Mouse (Mus musculus): ENCODE results near the gene Nfyb. TPM values are rescaled to one million over a fixed set of nuclear protein-coding genes. Genes with fewer than 3 reads are reported as not detected.
A peak's percentile ranks its signal among the peaks of the same experiment; 100 is the strongest.

Gene Nfyb
- polyA plus RNA-seq, 1 experiment from 2014 or later = 47.6 TPM

DNA sequence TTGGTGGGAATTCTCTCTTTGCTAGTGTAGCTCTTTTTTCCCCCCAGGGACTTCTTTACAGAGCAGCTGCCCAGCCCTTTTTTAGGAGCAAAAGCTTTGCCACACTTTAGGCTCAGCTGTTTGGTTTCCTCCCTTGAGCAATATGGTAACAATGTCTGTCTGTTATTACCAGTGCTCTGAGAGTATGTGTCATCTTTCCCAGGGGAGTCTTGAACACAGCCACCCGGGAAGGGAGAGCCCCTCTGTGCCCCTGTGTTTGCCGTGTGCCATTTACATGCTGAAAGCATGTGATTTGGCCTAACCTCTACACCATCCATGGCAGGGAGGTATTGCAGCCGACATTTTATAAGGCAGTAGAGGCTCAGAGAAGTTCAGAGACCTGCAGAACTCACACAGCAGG, 40.5 kb upstream of the Nfyb start:
- no peak overlapping the region for H3K9ac ChIP-seq (ENCODE audit: low read depth, low read length)
- no peak overlapping the region for H3K4me2 ChIP-seq
- H3K4me1 ChIP-seq (replicated peaks; ENCODE audit: control insufficient read depth, insufficient read depth, low read length) = 0 out of 2 replicates have a peak, but pooled peaks cover 5% of the 10 kb centered on the region
- ATAC-seq (replicated peaks; ENCODE audit: low FRiP score) (no peak), DNase-seq (ENCODE audit: low spot score) (no peak)
- peak overlapping the region; percentile 15; the same call in 1 of the 2 replicates for H3K27ac ChIP-seq (ENCODE audit: low read depth, low read length)
- WGBS = 79% methylated on average over 3 of the region's 3 CpGs
- H3K9me3 ChIP-seq (ENCODE audit: control insufficient read depth, low read length) = no peaks in the 10 kb centered on the region
- no peaks in the 10 kb centered on the region for H3K27me3 ChIP-seq (replicated peaks; ENCODE audit: control insufficient read depth, insufficient read depth, low read length)
- no peak overlapping the region for H3K4me3 ChIP-seq (ENCODE audit: low read depth, low read length)
- H3K36me3 ChIP-seq (ENCODE audit: control insufficient read depth, insufficient read depth, low read length) = no peaks in the 10 kb centered on the region

DNA sequence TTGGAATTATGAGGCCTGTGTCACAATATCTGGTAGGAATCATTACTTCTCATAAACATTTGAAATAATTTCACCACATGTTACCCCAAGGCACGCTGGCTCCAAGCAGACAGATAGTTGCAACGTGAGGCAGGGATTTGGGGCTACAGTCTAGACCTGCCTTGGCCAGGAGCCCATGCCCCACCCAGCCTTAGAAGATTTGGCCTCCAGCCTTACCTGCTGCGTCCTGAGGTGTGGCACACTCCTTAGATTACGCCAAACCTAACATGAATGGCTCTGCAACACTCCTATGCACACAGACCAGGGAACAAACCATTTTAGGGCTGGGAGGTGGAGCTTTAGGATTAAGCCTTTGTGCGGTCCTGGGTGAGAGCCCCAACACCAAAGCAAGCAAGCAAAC, 36.1 kb upstream of the Nfyb start:
- no peak for DNase-seq (ENCODE audit: low spot score)
- H3K27ac ChIP-seq (ENCODE audit: low read depth, low read length) = no peak overlapping the region
- ATAC-seq (replicated peaks; ENCODE audit: low FRiP score) = no peak
- WGBS = 83% methylated on average over 5 of the region's 5 CpGs
- H3K27me3 ChIP-seq (replicated peaks; ENCODE audit: control insufficient read depth, insufficient read depth, low read length) = no peaks in the 10 kb centered on the region
- no peaks in the 10 kb centered on the region for H3K36me3 ChIP-seq (ENCODE audit: control insufficient read depth, insufficient read depth, low read length)
- no peak overlapping the region for H3K9ac ChIP-seq (ENCODE audit: low read depth, low read length)
- H3K4me1 ChIP-seq (replicated peaks; ENCODE audit: control insufficient read depth, insufficient read depth, low read length) = peaks cover 14% of the 10 kb centered on the region; the same call in 1 of the 2 replicates
- no peak overlapping the region for H3K4me2 ChIP-seq
- H3K9me3 ChIP-seq (ENCODE audit: control insufficient read depth, low read length) = no peaks in the 10 kb centered on the region
- H3K4me3 ChIP-seq (ENCODE audit: low read depth, low read length) = no peak overlapping the region

DNA sequence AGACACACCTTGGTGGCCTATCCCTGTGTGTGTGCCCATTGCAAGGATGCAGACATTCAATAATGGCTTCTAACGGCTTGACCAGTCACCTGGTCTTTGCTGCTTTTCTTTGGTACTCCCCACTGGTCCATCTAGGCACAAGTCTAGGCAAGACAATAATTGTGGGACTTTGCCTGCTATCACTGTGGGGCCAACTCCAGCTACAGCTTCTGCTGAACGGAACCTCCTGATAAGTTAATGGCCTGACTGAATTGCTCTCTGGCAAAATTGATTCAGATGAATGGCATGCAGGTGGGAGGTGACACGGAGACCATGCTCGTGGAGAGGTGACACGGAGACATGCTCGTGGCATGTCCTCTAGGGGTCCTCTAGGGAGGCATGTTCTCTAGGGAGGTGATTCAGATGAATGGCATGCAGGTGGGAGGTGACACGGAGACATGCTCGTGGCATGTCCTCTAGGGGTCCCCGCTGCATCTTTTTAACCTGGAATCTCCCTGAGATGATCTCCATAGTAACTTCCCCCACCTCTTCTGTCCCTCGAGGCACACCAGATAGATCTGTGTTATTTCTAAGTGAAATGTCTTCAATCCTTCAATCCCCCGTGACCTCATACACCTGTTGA, 34.5 kb upstream of the Nfyb start:
- 52% methylated on average over 11 of the region's 11 CpGs for WGBS
- no peak for DNase-seq (ENCODE audit: low spot score)

DNA sequence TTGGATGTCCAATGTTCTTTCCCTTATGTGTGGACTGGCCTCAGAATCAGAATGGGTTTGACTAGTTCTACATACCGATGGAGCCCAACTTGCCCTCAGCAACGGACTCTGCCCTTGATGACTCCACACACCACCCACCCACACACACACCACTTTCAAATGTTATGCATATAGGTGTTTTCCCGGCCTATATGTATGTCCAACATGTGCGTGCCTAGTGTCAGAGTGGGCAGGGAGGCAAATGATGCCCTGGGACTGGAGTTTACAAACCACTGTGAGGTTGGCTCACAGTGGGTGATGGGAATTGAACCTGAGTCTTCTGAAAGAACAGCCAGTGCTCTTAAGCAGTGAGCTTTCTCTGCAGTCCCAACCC, 33.2 kb upstream of the Nfyb start:
- no peak overlapping the region for H3K4me3 ChIP-seq (ENCODE audit: low read depth, low read length)
- 81% methylated on average over 4 of the region's 4 CpGs for WGBS
- ATAC-seq (replicated peaks; ENCODE audit: low FRiP score) (no peak), DNase-seq (ENCODE audit: low spot score) (no peak)
- H3K9ac ChIP-seq (ENCODE audit: low read depth, low read length) = no peak overlapping the region
- no peak overlapping the region for H3K4me2 ChIP-seq
- no peak overlapping the region for H3K27ac ChIP-seq (ENCODE audit: low read depth, low read length)
- no peaks in the 10 kb centered on the region for H3K36me3 ChIP-seq (ENCODE audit: control insufficient read depth, insufficient read depth, low read length)
- H3K27me3 ChIP-seq (replicated peaks; ENCODE audit: control insufficient read depth, insufficient read depth, low read length) = no peaks in the 10 kb centered on the region
- H3K4me1 ChIP-seq (replicated peaks; ENCODE audit: control insufficient read depth, insufficient read depth, low read length) = peaks cover 11% of the 10 kb centered on the region; the same call in 1 of the 2 replicates
- no peaks in the 10 kb centered on the region for H3K9me3 ChIP-seq (ENCODE audit: control insufficient read depth, low read length)

More for the DNA sequence above, 34.5 kb upstream of the Nfyb start:
- H3K4me1 ChIP-seq (replicated peaks; ENCODE audit: control insufficient read depth, insufficient read depth, low read length) = peaks cover 11% of the 10 kb centered on the region; the same call in 1 of the 2 replicates
- H3K4me3 ChIP-seq (ENCODE audit: low read depth, low read length) = no peak overlapping the region
- no peak overlapping the region for H3K9ac ChIP-seq (ENCODE audit: low read depth, low read length)
- H3K9me3 ChIP-seq (ENCODE audit: control insufficient read depth, low read length) = no peaks in the 10 kb centered on the region
- H3K4me2 ChIP-seq = no peak overlapping the region
- H3K36me3 ChIP-seq (ENCODE audit: control insufficient read depth, insufficient read depth, low read length) = no peaks in the 10 kb centered on the region
- ATAC-seq (replicated peaks; ENCODE audit: low FRiP score) = no peak
- no peaks in the 10 kb centered on the region for H3K27me3 ChIP-seq (replicated peaks; ENCODE audit: control insufficient read depth, insufficient read depth, low read length)
- H3K27ac ChIP-seq (ENCODE audit: low read depth, low read length) = no peak overlapping the region

DNA sequence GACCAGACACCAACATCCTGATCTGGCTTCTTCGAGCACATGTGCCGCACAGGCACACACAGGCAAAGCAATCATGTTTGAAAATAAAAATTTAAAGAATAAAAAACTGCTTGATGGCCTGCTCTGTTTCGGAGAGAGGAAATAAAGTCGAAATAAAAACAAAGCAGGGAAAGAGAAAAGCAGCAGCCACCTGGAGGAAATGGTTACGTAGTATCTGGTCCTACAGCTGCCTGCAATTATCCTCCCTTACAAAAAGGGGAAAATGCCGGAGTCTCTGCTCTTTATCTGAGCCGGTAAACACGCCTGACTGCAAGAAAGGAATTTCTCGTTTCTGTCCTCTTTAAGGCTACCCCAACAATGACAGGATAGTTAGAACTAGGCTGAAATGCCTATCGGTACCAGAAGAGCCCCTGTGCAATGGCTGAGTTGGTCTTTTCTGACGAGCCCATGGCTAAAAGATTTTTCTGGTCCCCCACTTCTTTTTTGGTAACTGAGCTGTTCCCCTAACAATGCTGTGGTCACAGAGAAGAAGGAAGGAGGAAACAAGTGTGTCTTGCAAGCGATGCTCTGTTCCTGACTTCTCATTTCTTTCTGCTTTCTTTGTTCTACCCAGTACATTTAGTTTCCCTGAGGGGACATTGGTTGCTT, 32.7 kb upstream of the Nfyb start:
- 31% methylated on average over 12 of the region's 12 CpGs for WGBS
- Histone ChIP-seq H3K4me2 (peak overlapping the region; percentile 17; the same call in 1 of the 2 replicates), H3K9me3 (ENCODE audit: control insufficient read depth, low read length) (no peaks in the 10 kb centered on the region), H3K27me3 (replicated peaks; ENCODE audit: control insufficient read depth, insufficient read depth, low read length) (no peaks in the 10 kb centered on the region), H3K4me3 (ENCODE audit: low read depth, low read length) (no peak overlapping the region), H3K36me3 (ENCODE audit: control insufficient read depth, insufficient read depth, low read length) (no peaks in the 10 kb centered on the region), H3K4me1 (replicated peaks; ENCODE audit: control insufficient read depth, insufficient read depth, low read length) (peaks cover 11% of the 10 kb centered on the region; the same call in 1 of the 2 replicates), H3K9ac (ENCODE audit: low read depth, low read length) (0 out of 2 replicates have a peak overlapping the region, but pooled peaks have one; percentile 20), H3K27ac (ENCODE audit: low read depth, low read length) (no peak overlapping the region)
- no peak for DNase-seq (ENCODE audit: low spot score)
- no peak for ATAC-seq (replicated peaks; ENCODE audit: low FRiP score)

DNA sequence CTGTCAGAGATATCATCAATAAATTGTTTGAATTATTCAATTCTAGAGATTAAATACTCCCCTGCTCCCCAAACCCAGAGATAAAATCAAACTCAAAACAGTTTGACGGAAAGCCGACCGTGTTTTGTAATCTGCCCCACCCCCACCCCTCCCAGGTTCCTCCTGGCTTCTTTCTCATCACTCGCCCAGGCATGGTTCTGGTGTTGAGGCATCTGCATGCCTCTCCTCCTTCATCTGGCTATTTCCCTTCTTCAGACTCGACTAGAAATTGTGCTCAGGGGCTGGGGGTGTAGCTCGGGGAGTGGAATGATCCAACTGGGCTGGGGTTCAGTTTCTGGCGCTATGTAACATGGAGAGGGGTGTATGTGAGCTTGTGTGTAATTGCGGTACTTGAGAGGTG, 31.8 kb upstream of the Nfyb start:
- no peak overlapping the region for H3K4me3 ChIP-seq (ENCODE audit: low read depth, low read length)
- H3K27ac ChIP-seq (ENCODE audit: low read depth, low read length) = no peak overlapping the region
- no peak overlapping the region for H3K9ac ChIP-seq (ENCODE audit: low read depth, low read length)
- H3K9me3 ChIP-seq (ENCODE audit: control insufficient read depth, low read length) = no peaks in the 10 kb centered on the region
- H3K4me2 ChIP-seq = peak overlapping the region; percentile 52
- peaks cover 11% of the 10 kb centered on the region; the same call in 1 of the 2 replicates for H3K4me1 ChIP-seq (replicated peaks; ENCODE audit: control insufficient read depth, insufficient read depth, low read length)
- H3K36me3 ChIP-seq (ENCODE audit: control insufficient read depth, insufficient read depth, low read length) = no peaks in the 10 kb centered on the region
- WGBS = 24% methylated on average over 8 of the region's 8 CpGs
- ATAC-seq (replicated peaks; ENCODE audit: low FRiP score) (no peak), DNase-seq (ENCODE audit: low spot score) (no peak)
- H3K27me3 ChIP-seq (replicated peaks; ENCODE audit: control insufficient read depth, insufficient read depth, low read length) = no peaks in the 10 kb centered on the region

DNA sequence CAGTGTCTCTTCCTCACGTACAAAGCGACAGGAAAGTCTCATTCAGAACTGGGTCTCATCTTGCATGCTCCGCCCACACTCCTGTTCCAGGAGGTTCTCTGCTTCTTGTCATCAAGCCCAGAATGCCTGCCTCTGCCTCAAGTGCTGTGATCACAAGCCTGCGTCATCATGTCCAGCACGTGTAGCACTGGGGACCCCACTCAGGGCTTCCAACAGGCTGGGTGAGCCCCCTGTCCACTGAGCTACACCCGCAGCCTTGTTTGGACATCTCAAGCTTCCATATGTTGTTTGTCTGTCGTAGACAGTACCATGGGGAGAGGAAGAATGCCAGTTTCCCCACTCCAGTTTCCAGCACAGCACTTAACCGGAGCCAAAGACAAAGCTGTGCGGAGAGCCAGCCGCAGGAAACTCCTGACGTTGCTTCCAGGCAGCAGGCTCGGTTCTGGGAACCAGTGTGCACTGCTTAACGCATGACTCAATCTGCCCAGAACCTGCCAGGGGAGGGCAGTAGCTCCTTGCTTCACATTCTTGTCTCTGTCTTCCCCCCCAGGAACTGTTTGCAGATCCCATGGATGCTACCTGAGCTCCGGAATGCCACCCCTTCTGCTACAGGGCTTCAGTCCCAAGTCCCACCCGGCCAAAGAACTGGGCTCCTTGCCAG, 31.3 kb upstream of the Nfyb start:
- no peaks in the 10 kb centered on the region for H3K27me3 ChIP-seq (replicated peaks; ENCODE audit: control insufficient read depth, insufficient read depth, low read length)
- ATAC-seq (replicated peaks; ENCODE audit: low FRiP score) = peak; percentile 34; the same call in 1 of the 2 replicates
- H3K4me3 ChIP-seq (ENCODE audit: low read depth, low read length) = no peak overlapping the region
- H3K9ac ChIP-seq (ENCODE audit: low read depth, low read length) = no peak overlapping the region
- H3K4me2 ChIP-seq = peak overlapping the region; percentile 52
- H3K9me3 ChIP-seq (ENCODE audit: control insufficient read depth, low read length) = no peaks in the 10 kb centered on the region
- 24% methylated on average over 15 of the region's 15 CpGs for WGBS
- H3K4me1 ChIP-seq (replicated peaks; ENCODE audit: control insufficient read depth, insufficient read depth, low read length) = peaks cover 11% of the 10 kb centered on the region; the same call in 1 of the 2 replicates
- no peaks in the 10 kb centered on the region for H3K36me3 ChIP-seq (ENCODE audit: control insufficient read depth, insufficient read depth, low read length)
- DNase-seq (ENCODE audit: low spot score) = no peak
- no peak overlapping the region for H3K27ac ChIP-seq (ENCODE audit: low read depth, low read length)

DNA sequence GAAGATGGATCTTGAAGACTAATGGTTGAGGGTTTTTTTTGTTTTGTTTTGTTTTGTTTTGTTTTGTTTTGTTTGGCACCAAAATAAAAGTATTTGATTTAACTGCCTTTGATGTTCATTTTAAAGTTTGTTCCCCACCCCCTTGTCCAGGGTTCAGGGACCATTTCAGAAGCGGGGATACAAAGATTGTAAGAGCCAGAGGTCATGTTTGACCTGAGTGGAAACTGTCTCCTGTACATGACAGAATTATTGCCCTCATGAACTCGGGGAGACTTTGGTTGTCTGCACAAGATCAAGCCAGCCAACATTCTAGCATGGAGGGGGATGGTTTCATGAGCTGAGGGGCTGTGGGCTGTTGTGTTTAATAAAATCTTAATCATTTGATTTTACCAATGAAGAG, 28.4 kb upstream of the Nfyb start:
- no peak overlapping the region for H3K9ac ChIP-seq (ENCODE audit: low read depth, low read length)
- WGBS = 51% methylated on average over 2 of the region's 2 CpGs
- no peaks in the 10 kb centered on the region for H3K36me3 ChIP-seq (ENCODE audit: control insufficient read depth, insufficient read depth, low read length)
- ATAC-seq (replicated peaks; ENCODE audit: low FRiP score) (no peak), DNase-seq (ENCODE audit: low spot score) (no peak)
- H3K27me3 ChIP-seq (replicated peaks; ENCODE audit: control insufficient read depth, insufficient read depth, low read length) = no peaks in the 10 kb centered on the region
- no peak overlapping the region for H3K4me3 ChIP-seq (ENCODE audit: low read depth, low read length)
- H3K9me3 ChIP-seq (ENCODE audit: control insufficient read depth, low read length) = no peaks in the 10 kb centered on the region
- H3K4me1 ChIP-seq (replicated peaks; ENCODE audit: control insufficient read depth, insufficient read depth, low read length) = peaks cover 8% of the 10 kb centered on the region; the same call in 1 of the 2 replicates
- no peak overlapping the region for H3K27ac ChIP-seq (ENCODE audit: low read depth, low read length)
- no peak overlapping the region for H3K4me2 ChIP-seq

Measured in liver, embryonic 11.5 days (tissue).